Mouse (Mus musculus) CH12.LX (cell line): ENCODE measurements at regions not wholly inside any gene's neighbourhood (a gene's known extent, or its start where the extent isn't known, plus 50 kb on each side); places are given as distances from the start of the nearest gene placed in this dataset.
A peak's percentile ranks its signal among the peaks of the same experiment; 100 is the strongest.

Experiments
- DNase-seq: peaks from one replicate; pipeline ENCODE4 v3.0.0-alpha.2; 2013; ENCODE audit errors: extremely low read depth
- H3K27ac ChIP-seq: 2 replicates; pipeline ENCODE4 v1.5.1; 2012; ENCODE audit warnings: low read depth, mild to moderate bottlenecking, control low read depth, moderate library complexity; ENCODE audit not compliant: insufficient read depth
- H3K27me3 ChIP-seq: replicated peaks from 2 replicates; pipeline ENCODE3; 2012; ENCODE audit warnings: inconsistent platforms
- H3K36me3 ChIP-seq, 2 experiments: replicated peaks in 1 of 2; 2 replicates each; pipeline versions ENCODE3 to v1.6.1; 2012; ENCODE audit warnings: inconsistent platforms in 1 of 2, low read length in 1 of 2, mild to moderate bottlenecking in 1 of 2, mixed read lengths in 1 of 2, moderate library complexity in 1 of 2; ENCODE audit not compliant: control insufficient read depth in 1 of 2, insufficient read depth in 1 of 2
- H3K4me1 ChIP-seq, 2 experiments: 2 replicates each; pipeline ENCODE4 v1.6.1; 2012; ENCODE audit warnings: inconsistent platforms in 1 of 2, moderate library complexity in 1 of 2; ENCODE audit not compliant: insufficient read depth in 2 of 2, control insufficient read depth in 1 of 2
- H3K4me2 ChIP-seq: 2 replicates; pipeline ENCODE4 v1.6.1; 2012; ENCODE audit warnings: low read depth, mild to moderate bottlenecking, control low read depth; ENCODE audit not compliant: poor library complexity, insufficient read depth, severe bottlenecking
- H3K4me3 ChIP-seq, 3 experiments: fragments of 150-350 bp in 1 of 3; sonication (generic) in 1 of 3; replicated peaks in 1 of 3; 2 replicates each; pipeline versions ENCODE3 to v1.5.1; 2011 to 2012; ENCODE audit warnings: low read depth in 2 of 3, low read length in 2 of 3, mild to moderate bottlenecking in 2 of 3, moderate library complexity in 2 of 3, control low read depth in 1 of 3, improper control_type of control experiment in 1 of 3, inconsistent platforms in 1 of 3, mixed read lengths in 1 of 3; ENCODE audit not compliant: poor library complexity in 1 of 3
- H3K79me2 ChIP-seq: replicated peaks from 2 replicates; pipeline ENCODE4 v1.6.1; 2012; ENCODE audit warnings: mild to moderate bottlenecking, moderate library complexity; ENCODE audit not compliant: control insufficient read depth, poor library complexity, insufficient read depth, severe bottlenecking; ENCODE audit errors: extremely low read depth
- H3K9ac ChIP-seq: 2 replicates; pipeline ENCODE4 v1.6.1; 2012; ENCODE audit warnings: low read depth, mild to moderate bottlenecking, control low read depth, moderate library complexity; ENCODE audit not compliant: insufficient read depth
- H3K9me3 ChIP-seq: replicated peaks from 2 replicates; pipeline ENCODE3; 2012; ENCODE audit warnings: low read length, inconsistent platforms, mixed read lengths
- CHD1 ChIP-seq: IDR thresholded peaks from 2 replicates; pipeline ENCODE4 v1.6.1; 2012; ENCODE audit warnings: low read depth, low read length, improper control_type of control experiment, inconsistent platforms
- CTCF ChIP-seq, 2 experiments: IDR thresholded peaks in 1 of 2; conservative IDR thresholded peaks in 1 of 2; 2 replicates each; pipeline ENCODE4 v1.5.1; 2011 to 2012; ENCODE audit warnings: low read depth in 2 of 2, low read length in 2 of 2, improper control_type of control experiment in 1 of 2, inconsistent platforms in 1 of 2, mild to moderate bottlenecking in 1 of 2, moderate library complexity in 1 of 2
- E2F4 ChIP-seq: IDR thresholded peaks from 2 replicates; pipeline ENCODE4 v1.6.1; 2011; ENCODE audit warnings: low read depth, low read length, improper control_type of control experiment; ENCODE audit not compliant: insufficient replicate concordance
- EP300 ChIP-seq: IDR thresholded peaks from 2 replicates; pipeline ENCODE4 v1.6.1; 2011; ENCODE audit warnings: low read length, improper control_type of control experiment
- ETS1 ChIP-seq: conservative IDR thresholded peaks from 2 replicates; pipeline ENCODE4 v1.6.1; 2012; ENCODE audit warnings: low read depth, mild to moderate bottlenecking, inconsistent platforms, low read length, improper control_type of control experiment, moderate library complexity
- HCFC1 ChIP-seq: IDR thresholded peaks from 2 replicates; pipeline ENCODE4 v1.6.1; 2012; ENCODE audit warnings: low read depth, mild to moderate bottlenecking, inconsistent platforms, low read length, improper control_type of control experiment
- IRF4 ChIP-seq: IDR thresholded peaks from 2 replicates; pipeline ENCODE4 v1.6.1; 2014; ENCODE audit warnings: low read depth, mild to moderate bottlenecking, inconsistent platforms, low read length, improper control_type of control experiment
- MAFK ChIP-seq: IDR thresholded peaks from 2 replicates; pipeline ENCODE4 v1.6.1; 2011; ENCODE audit warnings: low read length, improper control_type of control experiment; ENCODE audit not compliant: insufficient replicate concordance
- MAZ ChIP-seq: IDR thresholded peaks from 2 replicates; pipeline ENCODE4 v1.6.1; 2012; ENCODE audit warnings: low read depth, mild to moderate bottlenecking, inconsistent platforms, low read length, improper control_type of control experiment, moderate library complexity
- MEF2A ChIP-seq: IDR thresholded peaks from 2 replicates; pipeline ENCODE4 v1.6.1; 2014; ENCODE audit warnings: low read depth, mild to moderate bottlenecking, inconsistent platforms, low read length, improper control_type of control experiment, borderline replicate concordance
- MXI1 ChIP-seq: IDR thresholded peaks from 2 replicates; pipeline ENCODE4 v1.6.1; 2011; ENCODE audit warnings: mild to moderate bottlenecking, low read depth, low read length, improper control_type of control experiment
- MYC ChIP-seq: IDR thresholded peaks from 2 replicates; pipeline ENCODE4 v1.6.1; 2011; ENCODE audit warnings: low read depth, mild to moderate bottlenecking, improper control_type of control experiment, low read length
- PAX5 ChIP-seq: IDR thresholded peaks from 2 replicates; pipeline ENCODE4 v1.6.1; 2012; ENCODE audit warnings: low read length, inconsistent platforms, mixed read lengths
- POLR2AphosphoS2 ChIP-seq: IDR thresholded peaks from 2 replicates; pipeline ENCODE4 v1.6.1; 2011; ENCODE audit warnings: low read depth, low read length, improper control_type of control experiment
- RAD21 ChIP-seq: IDR thresholded peaks from 2 replicates; pipeline ENCODE4 v1.6.1; 2011; ENCODE audit warnings: low read depth, mild to moderate bottlenecking, low read length, improper control_type of control experiment, moderate library complexity
- SIN3A ChIP-seq: IDR thresholded peaks from 2 replicates; pipeline ENCODE4 v1.6.1; 2012; ENCODE audit warnings: low read length, improper control_type of control experiment, inconsistent platforms
- USF1 ChIP-seq: IDR thresholded peaks from 2 replicates; pipeline ENCODE4 v1.6.1; 2014; ENCODE audit warnings: low read depth, mild to moderate bottlenecking, inconsistent platforms, low read length, improper control_type of control experiment
- USF2 ChIP-seq: conservative IDR thresholded peaks from 2 replicates; pipeline ENCODE4 v1.6.1; 2011; ENCODE audit warnings: low read depth, low read length, improper control_type of control experiment
- ZC3H11A ChIP-seq: IDR thresholded peaks from 2 replicates; pipeline ENCODE4 v1.6.1; 2012; ENCODE audit warnings: low read depth, mild to moderate bottlenecking, inconsistent platforms, low read length, improper control_type of control experiment
- ZMIZ1 ChIP-seq: IDR thresholded peaks from 2 replicates; pipeline ENCODE4 v1.6.1; 2012; ENCODE audit warnings: low read depth, mild to moderate bottlenecking, inconsistent platforms, low read length, improper control_type of control experiment
- dilution Hi-C: fragments of 300-500 bp; cut with MboI; formaldehyde crosslinking; loops from 2 replicates; pipeline ENCODE4 v1.14.3; 2020; ENCODE audit warnings: low sequenced_read_pairs; ENCODE audit not compliant: extremely low pct_unique_long_range_greater_than_20kb, extremely low pct_ligation_motif_present
- in situ Hi-C: fragments of 300-500 bp; cut with MboI; formaldehyde crosslinking; loops from 3 replicates; pipeline ENCODE4 v1.14.3; 2019; ENCODE audit warnings: low sequenced_read_pairs, low pct_ligation_motif_present, low pct_unique_long_range_greater_than_20kb, mixed read lengths

DNA sequence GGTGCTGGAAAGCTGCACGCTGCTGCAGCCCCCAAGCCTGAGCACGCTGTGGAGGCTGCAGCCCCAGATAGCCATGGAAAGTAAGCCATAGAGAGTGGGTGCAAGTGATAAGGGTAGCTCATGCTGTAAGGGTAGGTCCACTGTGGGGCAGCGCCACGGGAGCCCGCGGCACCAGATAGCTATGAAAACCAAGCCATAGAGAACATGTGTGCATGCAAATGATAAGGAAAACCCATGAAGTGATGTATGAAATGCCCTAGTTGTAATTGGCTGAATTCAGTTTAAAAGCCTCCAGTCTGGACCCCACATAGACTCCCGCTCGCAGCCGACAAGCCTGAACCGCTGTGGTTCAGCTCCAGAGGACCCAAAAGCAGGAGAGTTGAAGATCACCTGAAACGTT is 58.8 kb upstream of the L3mbtl3 start:
- no peak overlapping the region for H3K4me2 ChIP-seq
- no peaks in the 10 kb centered on the region for H3K79me2 ChIP-seq
- DNase-seq = no peak
- H3K9ac ChIP-seq = no peak overlapping the region
- dilution Hi-C loops (no loop called here), in situ Hi-C loops (no loop called here)
- H3K27ac ChIP-seq = no peak overlapping the region
- H3K9me3 ChIP-seq = no peaks in the 10 kb centered on the region
- no peaks in the 10 kb centered on the region for H3K4me1 ChIP-seq
- H3K36me3 ChIP-seq = no peaks in the 10 kb centered on the region
- no peaks in the 10 kb centered on the region for H3K27me3 ChIP-seq
- no peak overlapping the region for H3K4me3 ChIP-seq
- no peak for TF ChIP-seq MAFK
- TF ChIP-seq EP300 = no peak
- TF ChIP-seq POLR2AphosphoS2 = no peak
- TF ChIP-seq PAX5 = no peak
- TF ChIP-seq MXI1 = no peak
- TF ChIP-seq ZC3H11A = no peak
- no peak for TF ChIP-seq SIN3A
- TF ChIP-seq MEF2A = no peak
- no peak for TF ChIP-seq MAZ
- TF ChIP-seq, all 38 proteins: peak for 0

DNA sequence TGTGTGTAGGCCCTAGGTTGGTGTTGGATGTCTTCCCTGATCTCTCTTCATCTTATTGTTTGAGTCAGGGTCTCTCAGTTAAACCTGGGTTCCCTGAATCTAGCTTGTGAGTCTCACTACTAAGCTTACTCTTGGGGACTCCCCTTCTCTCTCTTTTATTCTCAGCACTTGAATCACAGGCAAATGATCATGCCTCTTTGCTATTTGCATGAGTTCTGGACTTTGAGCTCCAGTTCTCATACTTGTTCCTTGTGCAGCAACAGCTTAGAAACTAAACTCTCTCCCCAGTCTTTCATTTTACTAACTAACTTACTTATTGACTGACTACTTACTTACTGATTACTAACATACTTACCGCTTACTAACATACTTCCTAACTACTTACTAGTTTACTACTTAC is 64.9 kb upstream of the L3mbtl3 start:
- Histone ChIP-seq H3K36me3 (no peaks in the 10 kb centered on the region), H3K4me1 (peaks cover 0 to 5% of the 10 kb centered on the region in 2 experiments; a peak in 1 of 4 replicates), H3K4me2 (no peak overlapping the region), H3K9ac (no peak overlapping the region)
- TF ChIP-seq EP300 (no peak), ZC3H11A (no peak), HCFC1 (no peak), MYC (no peak), ZMIZ1 (no peak), RAD21 (no peak), ETS1 (no peak), CHD1 (no peak), CTCF (conservative IDR thresholded peaks at IDR 0.05 in 1 of 2, IDR thresholded peaks at IDR 0.05 in 1 of 2; ENCODE audit: low read depth in 2 of 2, low read length in 2 of 2) (no peak), USF1 (no peak), E2F4 (no peak), USF2 (no peak), IRF4 (no peak)
- TF ChIP-seq, all 38 proteins: peak for 0
- Histone ChIP-seq H3K27ac (no peak overlapping the region), H3K79me2 (no peaks in the 10 kb centered on the region), H3K27me3 (no peaks in the 10 kb centered on the region), H3K4me3 (no peak overlapping the region), H3K9me3 (no peaks in the 10 kb centered on the region)
- DNase-seq = peak; percentile 7
- dilution Hi-C loops = no loop called here
- in situ Hi-C loops = no loop called here
